Mouse (Mus musculus): ENCODE results near the gene Mlana. TPM values are rescaled to one million over a fixed set of nuclear protein-coding genes. Genes with fewer than 3 reads are reported as not detected.

Gene Mlana
- 0.35 TPM in 1 of 2 replicates, not detected in the other for polyA plus RNA-seq (2014; fragmentation: Nextera tagmentation; extraction: Ambion mirVana)

DNA sequence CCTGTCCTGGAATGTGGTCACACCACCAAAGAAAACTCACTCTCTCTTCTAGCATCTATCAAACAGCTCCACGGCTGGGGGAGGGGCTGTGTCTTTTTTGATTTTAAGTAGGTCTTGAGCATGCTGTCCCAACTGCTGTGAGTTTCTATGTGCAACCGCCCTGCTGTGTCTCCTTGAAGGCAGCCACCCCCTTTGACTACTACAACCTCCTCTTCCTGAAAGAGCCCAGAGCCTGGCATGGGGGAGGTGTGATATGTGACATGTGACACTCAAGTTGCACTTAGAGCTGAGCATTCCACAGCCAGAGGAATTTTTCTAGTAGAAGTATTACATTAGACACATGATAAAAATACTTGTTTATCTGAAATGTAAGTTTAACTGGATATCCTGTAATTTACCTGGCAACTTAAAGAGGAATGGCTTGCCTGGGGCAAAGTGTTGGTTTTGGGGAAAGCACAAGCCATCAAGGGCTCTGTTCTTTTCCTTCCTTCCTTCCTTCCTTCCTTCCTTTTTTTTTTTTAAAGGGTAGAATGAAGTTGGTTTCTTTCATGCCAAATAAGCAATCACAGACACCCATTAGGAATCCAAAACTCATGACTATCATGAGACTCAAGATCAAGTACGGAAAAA lies at the start of gene Mlana:
TSS of gene Mlana (plus strand) at position 580 of the 630 bp plus-strand sequence.
- H3K27ac ChIP-seq (replicated peaks; ENCODE audit: low read depth, low read length): no peak within 1 kb of the TSS
- 56% methylated on average over 3 of the region's 3 CpGs for WGBS
- no peaks in the 10 kb centered on the region for H3K4me1 ChIP-seq (ENCODE audit: control insufficient read depth, insufficient read depth, low read length)
- H3K36me3 ChIP-seq (ENCODE audit: control insufficient read depth, insufficient read depth, low read length): no peaks in the 10 kb centered on the region
- ATAC-seq (ENCODE audit: insufficient number of reproducible peaks, low FRiP score, low TSS enrichment, low read depth) (no peak), DNase-seq (ENCODE audit: low spot score) (no peak)
- no peaks in the 10 kb centered on the region for H3K27me3 ChIP-seq (ENCODE audit: control insufficient read depth, insufficient read depth, low read length)
- H3K4me2 ChIP-seq (ENCODE audit: low read depth, severe bottlenecking): no peak within 1 kb of the TSS
- H3K4me3 ChIP-seq (ENCODE audit: low read depth, low read length): no peak within 1 kb of the TSS
- no peaks in the 10 kb centered on the region for H3K9me3 ChIP-seq (ENCODE audit: control insufficient read depth, low read length)
- H3K9ac ChIP-seq (ENCODE audit: low read length): no peak within 1 kb of the TSS

- DNase-seq (ENCODE audit: low spot score) (no peak), ATAC-seq (ENCODE audit: insufficient number of reproducible peaks, low FRiP score, low TSS enrichment, low read depth) (no peak)
- H3K36me3 ChIP-seq (ENCODE audit: control insufficient read depth, insufficient read depth, low read length): peaks cover 7% of the 10 kb centered on the region; the same call in 1 of the 2 replicates
- WGBS: 27% methylated on average over 4 of the region's 4 CpGs
- H3K4me2 ChIP-seq (ENCODE audit: low read depth, severe bottlenecking): no peak overlapping the region
- no peak overlapping the region; the same call in 1 of the 2 replicates for H3K4me3 ChIP-seq (ENCODE audit: low read depth, low read length)
- no peak overlapping the region for H3K9ac ChIP-seq (ENCODE audit: low read length)
- no peaks in the 10 kb centered on the region for H3K27me3 ChIP-seq (ENCODE audit: control insufficient read depth, insufficient read depth, low read length)
- H3K27ac ChIP-seq (replicated peaks; ENCODE audit: low read depth, low read length): no peak overlapping the region
- no peaks in the 10 kb centered on the region for H3K9me3 ChIP-seq (ENCODE audit: control insufficient read depth, low read length)
- no peaks in the 10 kb centered on the region for H3K4me1 ChIP-seq (ENCODE audit: control insufficient read depth, insufficient read depth, low read length)
These were observed 49.1 kb upstream of the Mlana start for GRCm38 (mm10) chr19:29648550-29648914.

DNA sequence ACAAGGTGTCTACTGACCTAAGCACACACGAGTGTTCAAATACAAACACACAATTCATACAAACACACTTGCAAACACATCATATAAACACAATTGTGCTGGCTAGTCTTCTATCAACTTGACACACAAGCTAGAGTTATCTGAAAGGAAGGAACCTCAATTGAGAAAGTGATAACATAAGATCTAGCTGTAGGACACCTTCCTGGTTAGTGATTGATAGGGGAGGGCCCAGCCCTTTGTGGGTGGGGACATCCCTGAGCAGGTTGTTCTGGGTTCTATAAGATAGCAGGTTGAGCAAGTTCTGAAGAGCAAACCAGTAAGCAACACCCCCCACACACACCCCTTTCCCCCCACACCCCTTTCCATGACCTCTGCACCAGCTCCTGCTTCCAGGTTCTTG lies 47.9 kb upstream of the Mlana start:
- ATAC-seq (ENCODE audit: insufficient number of reproducible peaks, low FRiP score, low TSS enrichment, low read depth) (no peak), DNase-seq (ENCODE audit: low spot score) (no peak)
- 79% methylated on average over 1 of the region's 1 CpGs for WGBS

GRCm38 (mm10) chr19:29653768-29654265 lies 43.8 kb upstream of the Mlana start:
- WGBS: 82% methylated on average over 9 of the region's 9 CpGs
- Histone ChIP-seq H3K9me3 (ENCODE audit: control insufficient read depth, low read length) (no peaks in the 10 kb centered on the region), H3K4me2 (ENCODE audit: low read depth, severe bottlenecking) (no peak overlapping the region), H3K9ac (ENCODE audit: low read length) (no peak overlapping the region), H3K27me3 (ENCODE audit: control insufficient read depth, insufficient read depth, low read length) (no peaks in the 10 kb centered on the region), H3K36me3 (ENCODE audit: control insufficient read depth, insufficient read depth, low read length) (no peaks in the 10 kb centered on the region), H3K27ac (replicated peaks; ENCODE audit: low read depth, low read length) (no peak overlapping the region), H3K4me3 (ENCODE audit: low read depth, low read length) (no peak overlapping the region), H3K4me1 (ENCODE audit: control insufficient read depth, insufficient read depth, low read length) (0 out of 2 replicates have a peak, but pooled peaks cover 2% of the 10 kb centered on the region)
- DNase-seq (ENCODE audit: low spot score) (no peak), ATAC-seq (ENCODE audit: insufficient number of reproducible peaks, low FRiP score, low TSS enrichment, low read depth) (no peak)

More for the DNA sequence above, 47.9 kb upstream of the Mlana start:
- Histone ChIP-seq H3K4me2 (ENCODE audit: low read depth, severe bottlenecking) (no peak overlapping the region), H3K27ac (replicated peaks; ENCODE audit: low read depth, low read length) (no peak overlapping the region), H3K4me1 (ENCODE audit: control insufficient read depth, insufficient read depth, low read length) (no peaks in the 10 kb centered on the region), H3K27me3 (ENCODE audit: control insufficient read depth, insufficient read depth, low read length) (no peaks in the 10 kb centered on the region), H3K9me3 (ENCODE audit: control insufficient read depth, low read length) (no peaks in the 10 kb centered on the region), H3K4me3 (ENCODE audit: low read depth, low read length) (no peak overlapping the region), H3K9ac (ENCODE audit: low read length) (no peak overlapping the region), H3K36me3 (ENCODE audit: control insufficient read depth, insufficient read depth, low read length) (peaks cover 7% of the 10 kb centered on the region; the same call in 1 of the 2 replicates)

GRCm38 (mm10) chr19:29655148-29655547 lies 42.5 kb upstream of the Mlana start:
- Histone ChIP-seq H3K4me2 (ENCODE audit: low read depth, severe bottlenecking) (no peak overlapping the region), H3K4me3 (ENCODE audit: low read depth, low read length) (no peak overlapping the region), H3K27me3 (ENCODE audit: control insufficient read depth, insufficient read depth, low read length) (no peaks in the 10 kb centered on the region), H3K27ac (replicated peaks; ENCODE audit: low read depth, low read length) (no peak overlapping the region), H3K36me3 (ENCODE audit: control insufficient read depth, insufficient read depth, low read length) (no peaks in the 10 kb centered on the region), H3K9me3 (ENCODE audit: control insufficient read depth, low read length) (no peaks in the 10 kb centered on the region), H3K9ac (ENCODE audit: low read length) (no peak overlapping the region), H3K4me1 (ENCODE audit: control insufficient read depth, insufficient read depth, low read length) (0 out of 2 replicates have a peak, but pooled peaks cover 2% of the 10 kb centered on the region)
- ATAC-seq (ENCODE audit: insufficient number of reproducible peaks, low FRiP score, low TSS enrichment, low read depth) (no peak), DNase-seq (ENCODE audit: low spot score) (peak; percentile 29)
- 39% methylated on average over 6 of the region's 6 CpGs for WGBS

DNA sequence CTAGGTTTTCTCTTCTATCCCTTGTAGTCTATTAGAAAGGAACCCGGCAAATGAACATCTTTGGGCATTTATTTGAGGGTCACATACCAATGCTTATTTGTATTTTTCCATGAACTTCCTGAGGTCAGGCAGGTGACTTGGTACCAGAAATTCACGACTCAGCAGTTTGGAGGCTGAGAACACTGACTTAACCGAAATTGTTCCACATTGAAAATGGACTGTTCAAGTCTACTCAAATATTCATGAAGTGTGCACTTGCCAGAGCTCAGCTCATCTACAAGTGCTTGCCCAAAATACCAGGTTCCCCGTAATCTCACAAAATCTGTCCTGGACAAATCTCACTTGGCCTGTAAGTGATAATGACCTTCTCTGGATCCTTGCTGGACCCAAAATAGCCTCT lies 41.6 kb upstream of the Mlana start:
- Histone ChIP-seq H3K4me1 (ENCODE audit: control insufficient read depth, insufficient read depth, low read length) (0 out of 2 replicates have a peak, but pooled peaks cover 2% of the 10 kb centered on the region), H3K4me3 (ENCODE audit: low read depth, low read length) (no peak overlapping the region), H3K4me2 (ENCODE audit: low read depth, severe bottlenecking) (no peak overlapping the region), H3K36me3 (ENCODE audit: control insufficient read depth, insufficient read depth, low read length) (no peaks in the 10 kb centered on the region), H3K27me3 (ENCODE audit: control insufficient read depth, insufficient read depth, low read length) (no peaks in the 10 kb centered on the region), H3K27ac (replicated peaks; ENCODE audit: low read depth, low read length) (no peak overlapping the region), H3K9ac (ENCODE audit: low read length) (no peak overlapping the region), H3K9me3 (ENCODE audit: control insufficient read depth, low read length) (no peaks in the 10 kb centered on the region)
- ATAC-seq (ENCODE audit: insufficient number of reproducible peaks, low FRiP score, low TSS enrichment, low read depth) (no peak), DNase-seq (ENCODE audit: low spot score) (no peak)
- 81% methylated on average over 4 of the region's 4 CpGs for WGBS

- Histone ChIP-seq H3K9ac (ENCODE audit: low read length) (no peak overlapping the region), H3K4me2 (ENCODE audit: low read depth, severe bottlenecking) (no peak overlapping the region), H3K4me3 (ENCODE audit: low read depth, low read length) (no peak overlapping the region), H3K27me3 (ENCODE audit: control insufficient read depth, insufficient read depth, low read length) (no peaks in the 10 kb centered on the region), H3K9me3 (ENCODE audit: control insufficient read depth, low read length) (no peaks in the 10 kb centered on the region), H3K4me1 (ENCODE audit: control insufficient read depth, insufficient read depth, low read length) (0 out of 2 replicates have a peak, but pooled peaks cover 2% of the 10 kb centered on the region), H3K27ac (replicated peaks; ENCODE audit: low read depth, low read length) (no peak overlapping the region), H3K36me3 (ENCODE audit: control insufficient read depth, insufficient read depth, low read length) (no peaks in the 10 kb centered on the region)
- no peak for ATAC-seq (ENCODE audit: insufficient number of reproducible peaks, low FRiP score, low TSS enrichment, low read depth)
- WGBS: 80% methylated on average over 5 of the region's 5 CpGs
- DNase-seq (ENCODE audit: low spot score): no peak
These were observed 41.0 kb upstream of the Mlana start for GRCm38 (mm10) chr19:29656620-29657019.

GRCm38 (mm10) chr19:29657033-29657432 lies 40.6 kb upstream of the Mlana start:
- Histone ChIP-seq H3K4me2 (ENCODE audit: low read depth, severe bottlenecking) (no peak overlapping the region), H3K27me3 (ENCODE audit: control insufficient read depth, insufficient read depth, low read length) (no peaks in the 10 kb centered on the region), H3K9ac (ENCODE audit: low read length) (no peak overlapping the region), H3K27ac (replicated peaks; ENCODE audit: low read depth, low read length) (no peak overlapping the region), H3K9me3 (ENCODE audit: control insufficient read depth, low read length) (no peaks in the 10 kb centered on the region), H3K36me3 (ENCODE audit: control insufficient read depth, insufficient read depth, low read length) (no peaks in the 10 kb centered on the region), H3K4me1 (ENCODE audit: control insufficient read depth, insufficient read depth, low read length) (0 out of 2 replicates have a peak, but pooled peaks cover 2% of the 10 kb centered on the region), H3K4me3 (ENCODE audit: low read depth, low read length) (no peak overlapping the region)
- 53% methylated on average over 3 of the region's 3 CpGs for WGBS
- DNase-seq (ENCODE audit: low spot score) (no peak), ATAC-seq (ENCODE audit: insufficient number of reproducible peaks, low FRiP score, low TSS enrichment, low read depth) (no peak)
